Mouse (Mus musculus) neural tube, embryonic 13.5 days (tissue): ENCODE measurements at regions not wholly inside any gene's neighbourhood (a gene's known extent, or its start where the extent isn't known, plus 50 kb on each side); places are given as distances from the start of the nearest gene placed in this dataset.
A peak's percentile ranks its signal among the peaks of the same experiment; 100 is the strongest.

Experiments
- ATAC-seq: fragments of 200-750 bp; cut with Nextera tagmentation; 2 replicates; pipeline ENCODE4 v1.8.0; 2017; ENCODE audit warnings: low read depth, mild to moderate bottlenecking, moderate TSS enrichment, moderate library complexity
- H3K27ac ChIP-seq: fragments of 300-500 bp; sonication (generic); replicated peaks from 2 replicates; pipeline ENCODE4 v1.5.1; 2015; ENCODE audit warnings: moderate library complexity, mild to moderate bottlenecking, inconsistent platforms
- H3K27me3 ChIP-seq: fragments of 300-500 bp; sonication (generic); 2 replicates; pipeline ENCODE4 v1.6.1; 2015; ENCODE audit warnings: mild to moderate bottlenecking, inconsistent platforms
- H3K36me3 ChIP-seq: fragments of 300-500 bp; sonication (generic); 2 replicates; pipeline ENCODE4 v1.6.1; 2015; ENCODE audit warnings: mild to moderate bottlenecking, inconsistent platforms
- H3K4me1 ChIP-seq: fragments of 300-500 bp; sonication (generic); replicated peaks from 2 replicates; pipeline ENCODE4 v1.6.1; 2015; ENCODE audit warnings: inconsistent platforms
- H3K4me2 ChIP-seq: fragments of 300-500 bp; sonication (generic); 2 replicates; pipeline ENCODE4 v1.6.1; 2015; ENCODE audit warnings: inconsistent platforms, mild to moderate bottlenecking, moderate library complexity
- H3K4me3 ChIP-seq: fragments of 300-500 bp; sonication (generic); 2 replicates; pipeline ENCODE4 v1.5.1; 2015; ENCODE audit warnings: mild to moderate bottlenecking, inconsistent platforms
- H3K9ac ChIP-seq: fragments of 300-500 bp; sonication (generic); 2 replicates; pipeline ENCODE4 v1.6.1; 2015; ENCODE audit warnings: moderate library complexity, mild to moderate bottlenecking, inconsistent platforms
- H3K9me3 ChIP-seq: fragments of 300-500 bp; sonication (generic); 2 replicates; pipeline ENCODE4 v1.6.1; 2016; ENCODE audit warnings: inconsistent platforms
- WGBS: fragments of 180-500 bp; shearing (Covaris S2); methylation state at CpG from one replicate; pipeline ENCODE4 v1.1.7; 2015; 5-methylcytosine and 5-hydroxymethylcytosine counted together

GRCm38 (mm10) chr13:19966566-19966965 lies 123.8 kb upstream of the Elmo1 start:
- WGBS, result 93% methylated on average over 1 of the region's 1 CpGs
- no peak overlapping the region for H3K4me2 ChIP-seq
- no peak for ATAC-seq
- H3K27ac ChIP-seq, result no peak overlapping the region
- H3K27me3 ChIP-seq, result no peaks in the 10 kb centered on the region
- no peaks in the 10 kb centered on the region for H3K4me1 ChIP-seq
- H3K9ac ChIP-seq, result no peak overlapping the region
- no peaks in the 10 kb centered on the region for H3K36me3 ChIP-seq
- H3K4me3 ChIP-seq, result no peak overlapping the region
- H3K9me3 ChIP-seq, result no peaks in the 10 kb centered on the region

GRCm38 (mm10) chr13:19963031-19963430 lies 127.4 kb upstream of the Elmo1 start:
- no peaks in the 10 kb centered on the region for H3K36me3 ChIP-seq
- no peaks in the 10 kb centered on the region for H3K4me1 ChIP-seq
- no peak overlapping the region for H3K4me3 ChIP-seq
- no peak for ATAC-seq
- WGBS, result 49% methylated on average over 3 of the region's 3 CpGs
- no peaks in the 10 kb centered on the region for H3K9me3 ChIP-seq
- no peaks in the 10 kb centered on the region for H3K27me3 ChIP-seq
- no peak overlapping the region for H3K9ac ChIP-seq
- no peak overlapping the region for H3K4me2 ChIP-seq
- no peak overlapping the region for H3K27ac ChIP-seq

- no peak overlapping the region for H3K27ac ChIP-seq
- no peaks in the 10 kb centered on the region for H3K36me3 ChIP-seq
- H3K27me3 ChIP-seq, result no peaks in the 10 kb centered on the region
- H3K4me2 ChIP-seq, result no peak overlapping the region
- no peaks in the 10 kb centered on the region for H3K4me1 ChIP-seq
- WGBS, result 92% methylated on average over 6 of the region's 6 CpGs
- ATAC-seq, result no peak
- H3K9me3 ChIP-seq, result no peaks in the 10 kb centered on the region
- no peak overlapping the region for H3K4me3 ChIP-seq
- H3K9ac ChIP-seq, result no peak overlapping the region
These were observed 104.7 kb upstream of the Gpr141 start for GRCm38 (mm10) chr13:19928761-19929160.

GRCm38 (mm10) chr13:19927807-19928206 lies 103.8 kb upstream of the Gpr141 start:
- H3K27ac ChIP-seq, result no peak overlapping the region
- no peaks in the 10 kb centered on the region for H3K4me1 ChIP-seq
- WGBS, result 81% methylated on average over 2 of the region's 3 CpGs

GRCm38 (mm10) chr13:19921084-19921827 lies 97.2 kb upstream of the Gpr141 start:
- no peak overlapping the region for H3K4me2 ChIP-seq
- H3K4me1 ChIP-seq, result 0 out of 2 replicates have a peak, but pooled peaks cover 6% of the 10 kb centered on the region
- no peaks in the 10 kb centered on the region for H3K27me3 ChIP-seq
- H3K4me3 ChIP-seq, result no peak overlapping the region
- H3K9ac ChIP-seq, result no peak overlapping the region
- H3K36me3 ChIP-seq, result no peaks in the 10 kb centered on the region
- 81% methylated on average over 1 of the region's 1 CpGs for WGBS
- ATAC-seq, result peak; percentile 72; the same call in 1 of the 2 replicates
- no peak overlapping the region for H3K27ac ChIP-seq
- H3K9me3 ChIP-seq, result 0 out of 2 replicates have a peak, but pooled peaks cover 14% of the 10 kb centered on the region

More at GRCm38 (mm10) chr13:19927807-19928206, 103.8 kb upstream of the Gpr141 start:
- Histone ChIP-seq H3K4me2 (no peak overlapping the region), H3K27me3 (no peaks in the 10 kb centered on the region), H3K36me3 (no peaks in the 10 kb centered on the region), H3K9me3 (no peaks in the 10 kb centered on the region), H3K4me3 (no peak overlapping the region), H3K9ac (no peak overlapping the region)
- ATAC-seq, result no peak

- Histone ChIP-seq H3K4me1 (peaks cover 12% of the 10 kb centered on the region; the same call in 1 of the 2 replicates), H3K9ac (no peak overlapping the region), H3K4me2 (no peak overlapping the region), H3K9me3 (0 out of 2 replicates have a peak, but pooled peaks cover 4% of the 10 kb centered on the region), H3K4me3 (no peak overlapping the region), H3K36me3 (no peaks in the 10 kb centered on the region), H3K27ac (peak overlapping the region; percentile 42), H3K27me3 (peaks cover 4% of the 10 kb centered on the region; the same call in 1 of the 2 replicates)
- whole genome bisulfite sequencing, result 22% methylated on average over 5 of the region's 5 CpGs
- ATAC-seq, result peak; percentile 95
These were observed 88.0 kb upstream of the Gpr141 start for GRCm38 (mm10) chr13:19911860-19912584.

- ATAC-seq, result no peak
- H3K4me3 ChIP-seq, result no peak overlapping the region
- WGBS, result 95% methylated on average over 4 of the region's 4 CpGs
These were observed 78.7 kb upstream of the Gpr141 start for GRCm38 (mm10) chr13:19902786-19903185.

GRCm38 (mm10) chr13:19897191-19897590 lies 73.1 kb upstream of the Gpr141 start:
- Histone ChIP-seq H3K36me3 (no peaks in the 10 kb centered on the region), H3K4me1 (no peaks in the 10 kb centered on the region), H3K27ac (no peak overlapping the region), H3K9me3 (no peaks in the 10 kb centered on the region), H3K9ac (no peak overlapping the region), H3K4me2 (no peak overlapping the region), H3K4me3 (no peak overlapping the region), H3K27me3 (peaks cover 3% of the 10 kb centered on the region; the same call in 1 of the 2 replicates)
- 87% methylated on average over 1 of the region's 1 CpGs for WGBS
- no peak for ATAC-seq

More at GRCm38 (mm10) chr13:19902786-19903185, 78.7 kb upstream of the Gpr141 start:
- Histone ChIP-seq H3K27me3 (peaks cover 3% of the 10 kb centered on the region; the same call in 1 of the 2 replicates), H3K4me1 (no peaks in the 10 kb centered on the region), H3K36me3 (no peaks in the 10 kb centered on the region), H3K27ac (no peak overlapping the region), H3K9ac (no peak overlapping the region), H3K4me2 (no peak overlapping the region), H3K9me3 (no peaks in the 10 kb centered on the region)

GRCm38 (mm10) chr13:19888983-19889773 lies 65.1 kb upstream of the Gpr141 start:
- Histone ChIP-seq H3K27ac (no peak overlapping the region), H3K36me3 (no peaks in the 10 kb centered on the region), H3K27me3 (peaks cover 21% of the 10 kb centered on the region), H3K9ac (no peak overlapping the region), H3K4me2 (no peak overlapping the region), H3K4me3 (no peak overlapping the region), H3K4me1 (peaks cover 8% of the 10 kb centered on the region), H3K9me3 (no peaks in the 10 kb centered on the region)
- ATAC-seq, result peak; percentile 43; the same call in 1 of the 2 replicates
- WGBS, result 31% methylated on average over 11 of the region's 11 CpGs

GRCm38 (mm10) chr13:19883896-19884658 lies 60.0 kb upstream of the Gpr141 start:
- H3K4me3 ChIP-seq, result no peak overlapping the region
- peaks cover 4% of the 10 kb centered on the region for H3K4me1 ChIP-seq
- H3K27ac ChIP-seq, result no peak overlapping the region
- H3K4me2 ChIP-seq, result no peak overlapping the region
- H3K36me3 ChIP-seq, result no peaks in the 10 kb centered on the region
- no peak for ATAC-seq
- WGBS, result 85% methylated on average over 7 of the region's 7 CpGs
- no peaks in the 10 kb centered on the region for H3K9me3 ChIP-seq
- no peak overlapping the region for H3K9ac ChIP-seq
- H3K27me3 ChIP-seq, result peaks cover 54% of the 10 kb centered on the region

GRCm38 (mm10) chr13:19882889-19883288 lies 58.8 kb upstream of the Gpr141 start:
- Histone ChIP-seq H3K4me1 (no peaks in the 10 kb centered on the region), H3K27ac (no peak overlapping the region), H3K4me3 (no peak overlapping the region), H3K4me2 (no peak overlapping the region), H3K27me3 (peaks cover 58% of the 10 kb centered on the region), H3K9me3 (no peaks in the 10 kb centered on the region), H3K9ac (no peak overlapping the region), H3K36me3 (no peaks in the 10 kb centered on the region)
- 91% methylated on average over 4 of the region's 4 CpGs for WGBS
- ATAC-seq, result no peak
